Mouse (Mus musculus): ENCODE data around the gene Ssu2. TPM values are rescaled to one million over a fixed set of nuclear protein-coding genes. Genes with fewer than 3 reads are reported as not detected.

Ssu2 gene
- polyA plus RNA-seq, 1 experiment from 2014 or later: not detected

DNA sequence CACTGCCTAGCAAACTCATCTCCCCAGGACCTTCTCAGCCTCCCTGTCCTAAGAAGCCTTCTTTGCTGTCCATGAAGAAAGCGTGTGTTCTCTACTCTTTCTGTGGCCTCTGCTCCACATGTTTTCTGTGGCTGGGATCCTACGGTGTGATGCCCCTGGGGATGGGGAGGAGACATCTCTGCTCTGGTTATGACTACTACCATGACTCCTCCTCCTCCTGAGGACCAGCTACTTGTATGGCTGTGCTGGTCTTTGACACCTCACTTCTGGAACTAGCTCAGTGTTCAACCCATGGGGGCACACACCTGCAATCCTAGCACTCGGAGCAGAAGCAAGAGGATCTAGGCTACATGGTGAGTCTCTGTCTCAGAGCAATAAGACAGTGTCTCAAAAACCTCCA lies 8.5 kb upstream of the Ssu2 start:
- no peak for ATAC-seq

DNA sequence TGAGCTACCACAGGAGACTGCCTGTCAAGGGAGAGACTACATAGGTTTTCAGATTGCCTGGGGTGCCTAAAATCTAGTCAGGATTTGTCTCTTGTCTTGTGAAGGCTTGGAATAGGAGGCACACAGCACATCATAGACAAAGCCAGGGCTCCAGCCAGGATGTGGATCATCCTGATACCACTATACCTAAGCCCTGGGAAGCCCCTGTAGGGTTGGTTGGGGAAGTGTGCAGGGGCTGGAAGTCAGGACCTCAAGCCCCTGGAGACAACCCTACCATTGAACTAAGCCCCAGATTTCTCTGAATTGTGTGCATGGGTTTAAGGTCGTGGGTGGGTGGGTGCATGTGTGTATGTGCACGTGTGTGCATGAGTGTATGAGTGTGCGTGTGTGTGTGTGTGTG lies 562 bp upstream of the Ssu2 start:
- 90% methylated on average over 3 of the region's 3 CpGs for WGBS
- ATAC-seq: no peak
- H3K27me3 ChIP-seq (ENCODE audit: control insufficient read depth, insufficient read depth, low read depth, low read length): no peaks in the 10 kb centered on the region
- H3K9me3 ChIP-seq (replicated peaks; ENCODE audit: control insufficient read depth, low read length, poor library complexity, severe bottlenecking): no peaks in the 10 kb centered on the region
- H3K9ac ChIP-seq (ENCODE audit: low read depth, low read length): no peak overlapping the region
- no peaks in the 10 kb centered on the region for H3K4me1 ChIP-seq (ENCODE audit: control insufficient read depth, insufficient read depth, low read length)
- H3K4me2 ChIP-seq (ENCODE audit: low read length): no peak overlapping the region
- H3K36me3 ChIP-seq (ENCODE audit: control insufficient read depth, insufficient read depth, low read length): no peaks in the 10 kb centered on the region
- H3K4me3 ChIP-seq (ENCODE audit: low read depth, low read length): no peak overlapping the region
- no peak overlapping the region for H3K27ac ChIP-seq (ENCODE audit: low read length)

More for the DNA sequence above, 8.5 kb upstream of the Ssu2 start:
- no peaks in the 10 kb centered on the region for H3K4me1 ChIP-seq (ENCODE audit: control insufficient read depth, insufficient read depth, low read length)
- H3K4me3 ChIP-seq (ENCODE audit: low read depth, low read length): no peak overlapping the region
- no peak overlapping the region for H3K4me2 ChIP-seq (ENCODE audit: low read length)
- no peaks in the 10 kb centered on the region for H3K36me3 ChIP-seq (ENCODE audit: control insufficient read depth, insufficient read depth, low read length)
- WGBS: 99% methylated on average over 3 of the region's 3 CpGs
- H3K9ac ChIP-seq (ENCODE audit: low read depth, low read length): no peak overlapping the region
- no peak overlapping the region for H3K27ac ChIP-seq (ENCODE audit: low read length)
- no peaks in the 10 kb centered on the region for H3K9me3 ChIP-seq (replicated peaks; ENCODE audit: control insufficient read depth, low read length, poor library complexity, severe bottlenecking)
- H3K27me3 ChIP-seq (ENCODE audit: control insufficient read depth, insufficient read depth, low read depth, low read length): no peaks in the 10 kb centered on the region

DNA sequence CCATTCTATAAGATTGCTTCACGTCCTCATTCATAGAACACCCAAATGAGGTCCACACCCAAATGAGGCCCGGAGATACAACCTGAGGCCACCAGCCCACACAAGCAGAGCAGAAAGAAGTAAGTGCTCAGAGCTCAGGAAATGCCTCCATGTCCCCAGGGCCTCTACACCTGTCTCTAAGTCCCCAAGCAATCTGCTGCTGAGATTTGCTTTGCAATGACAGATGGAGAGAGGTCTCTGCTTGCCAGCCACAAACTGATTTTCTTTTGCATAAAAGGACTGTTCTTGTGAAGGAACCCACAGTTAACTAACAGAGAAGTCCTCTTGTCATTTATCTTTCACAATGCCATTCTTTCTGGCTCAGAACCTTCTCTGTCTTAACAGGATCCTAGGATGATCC lies 1.6 kb downstream of the Ssu2 start:
- Histone ChIP-seq H3K9me3 (replicated peaks; ENCODE audit: control insufficient read depth, low read length, poor library complexity, severe bottlenecking) (no peaks in the 10 kb centered on the region), H3K27ac (ENCODE audit: low read length) (no peak overlapping the region), H3K36me3 (ENCODE audit: control insufficient read depth, insufficient read depth, low read length) (no peaks in the 10 kb centered on the region), H3K4me2 (ENCODE audit: low read length) (no peak overlapping the region), H3K9ac (ENCODE audit: low read depth, low read length) (no peak overlapping the region), H3K4me1 (ENCODE audit: control insufficient read depth, insufficient read depth, low read length) (no peaks in the 10 kb centered on the region), H3K4me3 (ENCODE audit: low read depth, low read length) (no peak overlapping the region), H3K27me3 (ENCODE audit: control insufficient read depth, insufficient read depth, low read depth, low read length) (no peaks in the 10 kb centered on the region)
- no peak for ATAC-seq
- WGBS: 82% methylated on average over 2 of the region's 2 CpGs

DNA sequence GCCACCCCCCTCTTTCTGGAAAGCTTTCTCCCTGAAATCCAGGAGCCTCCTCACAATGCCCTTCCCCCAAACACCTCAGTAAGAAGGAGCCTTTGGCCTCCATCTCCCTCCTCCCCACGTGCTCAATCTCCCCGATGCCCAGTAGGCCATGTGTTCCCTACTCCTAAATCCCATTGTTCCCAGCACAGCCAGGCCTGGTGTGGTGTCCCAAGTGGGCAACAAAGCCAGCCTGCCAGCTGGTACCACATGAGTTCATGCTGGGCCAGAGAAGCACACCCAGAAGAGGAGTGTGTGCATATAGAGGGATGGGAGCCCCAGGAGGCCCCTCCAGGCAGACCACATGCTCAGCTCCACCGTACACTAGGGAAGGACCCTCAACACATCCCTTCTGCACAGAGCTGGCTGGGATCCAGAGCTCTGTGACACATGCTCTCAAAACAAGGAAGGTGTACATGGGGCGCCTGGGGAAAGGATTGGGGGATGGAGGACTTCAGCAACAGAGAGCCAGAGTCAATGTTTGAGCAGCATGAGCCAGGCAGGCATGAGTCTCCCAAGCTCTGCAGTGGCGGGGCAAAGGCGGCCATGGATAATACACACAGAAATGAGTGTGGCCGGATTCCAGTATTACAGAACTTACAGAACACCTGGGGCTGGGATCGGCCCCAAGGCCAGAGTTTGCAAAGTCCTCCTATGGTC lies 4.7 kb downstream of the Ssu2 start:
- no peaks in the 10 kb centered on the region for H3K9me3 ChIP-seq (replicated peaks; ENCODE audit: control insufficient read depth, low read length, poor library complexity, severe bottlenecking)
- H3K27me3 ChIP-seq (ENCODE audit: control insufficient read depth, insufficient read depth, low read depth, low read length): no peaks in the 10 kb centered on the region
- no peak overlapping the region for H3K4me2 ChIP-seq (ENCODE audit: low read length)
- H3K4me1 ChIP-seq (ENCODE audit: control insufficient read depth, insufficient read depth, low read length): no peaks in the 10 kb centered on the region
- no peak overlapping the region for H3K27ac ChIP-seq (ENCODE audit: low read length)
- peak; percentile 63; the same call in 1 of the 2 replicates for ATAC-seq
- no peaks in the 10 kb centered on the region for H3K36me3 ChIP-seq (ENCODE audit: control insufficient read depth, insufficient read depth, low read length)
- 70% methylated on average over 8 of the region's 8 CpGs for WGBS
- H3K4me3 ChIP-seq (ENCODE audit: low read depth, low read length): no peak overlapping the region
- H3K9ac ChIP-seq (ENCODE audit: low read depth, low read length): no peak overlapping the region

DNA sequence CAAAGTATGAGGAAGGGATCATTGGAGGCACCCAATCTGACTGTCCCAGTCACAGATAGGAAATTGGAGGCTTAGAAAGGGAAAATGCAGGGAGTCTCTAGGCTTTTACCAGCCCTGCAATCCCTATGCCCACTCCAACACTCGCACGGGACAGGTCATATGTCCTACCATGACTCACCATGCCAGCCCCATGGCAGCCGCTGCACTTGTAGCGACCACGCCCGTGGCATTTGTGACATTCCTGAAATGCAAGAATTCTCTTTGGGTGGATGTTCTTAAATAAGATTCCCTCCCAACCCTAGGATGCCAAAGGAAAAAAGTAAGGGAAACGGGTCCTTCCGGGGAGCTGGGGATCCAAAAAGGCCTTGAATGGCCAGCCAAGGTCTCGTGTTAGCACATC lies 8.8 kb downstream of the Ssu2 start:
- Histone ChIP-seq H3K4me1 (ENCODE audit: control insufficient read depth, insufficient read depth, low read length) (no peaks in the 10 kb centered on the region), H3K27ac (ENCODE audit: low read length) (no peak overlapping the region), H3K4me2 (ENCODE audit: low read length) (no peak overlapping the region), H3K27me3 (ENCODE audit: control insufficient read depth, insufficient read depth, low read depth, low read length) (no peaks in the 10 kb centered on the region), H3K36me3 (ENCODE audit: control insufficient read depth, insufficient read depth, low read length) (no peaks in the 10 kb centered on the region), H3K4me3 (ENCODE audit: low read depth, low read length) (no peak overlapping the region), H3K9me3 (replicated peaks; ENCODE audit: control insufficient read depth, low read length, poor library complexity, severe bottlenecking) (no peaks in the 10 kb centered on the region), H3K9ac (ENCODE audit: low read depth, low read length) (no peak overlapping the region)
- 92% methylated on average over 9 of the region's 9 CpGs for WGBS
- ATAC-seq: no peak

DNA sequence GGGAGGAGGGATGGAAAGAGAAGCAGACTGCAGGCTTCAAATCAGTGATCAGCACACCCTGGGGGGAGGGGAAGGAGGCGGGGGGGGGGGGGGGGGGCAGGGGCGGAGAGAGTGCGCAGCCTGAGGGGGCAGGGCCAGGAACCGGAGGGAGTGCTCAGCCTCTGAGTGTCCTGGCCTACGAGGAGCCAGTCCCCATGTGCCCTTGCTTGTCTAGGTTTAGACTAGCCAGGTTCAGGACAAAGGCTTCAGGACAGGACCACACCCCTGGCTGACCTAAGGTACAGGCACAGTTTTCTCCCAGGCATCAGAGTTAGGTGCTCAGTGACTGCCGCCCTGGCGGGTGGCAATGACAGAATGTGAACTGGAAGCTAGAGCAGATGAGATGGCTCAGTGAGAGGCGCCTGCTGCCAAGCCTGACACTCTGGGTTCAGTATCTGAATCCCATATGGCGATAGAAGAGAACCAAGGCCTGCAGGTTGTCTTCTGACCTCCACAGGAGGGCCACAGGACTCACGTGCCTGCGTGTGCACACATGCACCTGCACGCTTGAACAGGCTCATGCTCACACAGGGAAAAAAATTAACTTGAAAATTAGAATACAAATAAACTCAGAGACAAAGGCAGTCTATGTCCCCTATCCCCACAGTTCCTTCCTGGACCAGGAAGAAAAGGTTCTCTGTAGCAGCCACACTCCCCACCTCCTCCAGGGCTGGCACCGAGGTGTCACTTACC lies 12.0 kb downstream of the Ssu2 start:
- Histone ChIP-seq H3K4me1 (ENCODE audit: control insufficient read depth, insufficient read depth, low read length) (no peaks in the 10 kb centered on the region), H3K4me3 (ENCODE audit: low read depth, low read length) (no peak overlapping the region), H3K27ac (ENCODE audit: low read length) (no peak overlapping the region), H3K36me3 (ENCODE audit: control insufficient read depth, insufficient read depth, low read length) (no peaks in the 10 kb centered on the region), H3K9me3 (replicated peaks; ENCODE audit: control insufficient read depth, low read length, poor library complexity, severe bottlenecking) (no peaks in the 10 kb centered on the region), H3K9ac (ENCODE audit: low read depth, low read length) (no peak overlapping the region), H3K4me2 (ENCODE audit: low read length) (no peak overlapping the region), H3K27me3 (ENCODE audit: control insufficient read depth, insufficient read depth, low read depth, low read length) (no peaks in the 10 kb centered on the region)
- no peak for ATAC-seq
- WGBS: 64% methylated on average over 11 of the region's 13 CpGs

DNA sequence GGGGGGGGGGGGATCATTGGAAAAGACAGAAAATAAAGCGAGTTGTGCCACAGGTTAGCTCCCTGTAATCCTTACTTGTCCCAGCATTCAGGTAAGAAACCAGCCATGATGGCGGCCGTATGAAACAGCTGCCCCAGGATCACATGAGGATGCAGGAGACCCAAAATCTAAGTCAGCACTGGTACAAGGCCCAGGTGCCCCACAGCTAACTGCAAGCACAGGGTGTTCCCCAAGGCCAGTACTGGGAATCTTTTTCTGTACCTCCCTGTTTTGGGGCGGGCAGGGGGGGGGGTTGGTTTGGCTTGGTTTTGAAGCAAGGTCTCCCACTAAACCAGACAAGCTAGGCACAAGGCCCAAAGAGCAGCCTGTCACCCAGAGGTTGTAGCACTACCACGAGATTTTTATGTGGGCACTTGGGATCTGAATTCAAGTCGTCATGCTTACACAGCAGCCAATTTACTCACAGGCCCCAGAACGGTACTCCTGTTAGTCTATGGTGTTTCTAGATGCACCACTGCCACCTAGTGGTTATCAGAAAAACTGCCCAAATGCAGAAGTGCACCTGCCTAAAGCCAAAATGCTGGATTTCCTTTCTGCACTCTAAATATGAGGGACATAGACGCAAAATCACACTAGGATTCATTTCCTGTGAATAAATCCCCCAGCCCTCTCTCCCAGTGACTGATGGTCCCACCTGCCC lies 13.8 kb downstream of the Ssu2 start:
- H3K36me3 ChIP-seq (ENCODE audit: control insufficient read depth, insufficient read depth, low read length): no peaks in the 10 kb centered on the region
- no peaks in the 10 kb centered on the region for H3K27me3 ChIP-seq (ENCODE audit: control insufficient read depth, insufficient read depth, low read depth, low read length)
- H3K9ac ChIP-seq (ENCODE audit: low read depth, low read length): no peak overlapping the region
- no peak overlapping the region for H3K4me2 ChIP-seq (ENCODE audit: low read length)
- no peak overlapping the region for H3K4me3 ChIP-seq (ENCODE audit: low read depth, low read length)
- H3K4me1 ChIP-seq (ENCODE audit: control insufficient read depth, insufficient read depth, low read length): no peaks in the 10 kb centered on the region
- whole genome bisulfite sequencing: 44% methylated on average over 8 of the region's 8 CpGs
- ATAC-seq: peak; percentile 71; the same call in 1 of the 2 replicates
- no peaks in the 10 kb centered on the region for H3K9me3 ChIP-seq (replicated peaks; ENCODE audit: control insufficient read depth, low read length, poor library complexity, severe bottlenecking)
- no peak overlapping the region for H3K27ac ChIP-seq (ENCODE audit: low read length)

DNA sequence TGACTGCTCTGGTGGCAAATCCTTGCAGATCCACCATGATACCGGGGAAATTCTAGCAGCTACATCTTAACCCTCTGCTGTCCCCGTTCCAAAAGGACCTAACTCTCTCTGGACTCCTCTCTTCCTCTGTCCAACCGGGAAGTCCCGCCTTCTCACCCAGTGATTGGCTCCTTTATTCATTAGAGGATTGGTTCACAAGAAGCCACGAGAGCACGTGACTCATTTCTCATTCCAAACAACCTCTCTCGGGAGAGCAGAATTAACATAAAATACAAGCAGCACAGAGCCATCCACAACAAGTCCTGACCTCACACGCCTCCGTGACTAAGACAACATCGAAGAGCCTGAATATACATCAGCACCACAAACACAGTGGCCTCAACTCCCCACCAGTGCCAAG lies 22.5 kb downstream of the Ssu2 start:
- no peak for ATAC-seq
- Histone ChIP-seq H3K36me3 (ENCODE audit: control insufficient read depth, insufficient read depth, low read length) (no peaks in the 10 kb centered on the region), H3K4me2 (ENCODE audit: low read length) (no peak overlapping the region), H3K27ac (ENCODE audit: low read length) (no peak overlapping the region), H3K27me3 (ENCODE audit: control insufficient read depth, insufficient read depth, low read depth, low read length) (no peaks in the 10 kb centered on the region), H3K9ac (ENCODE audit: low read depth, low read length) (no peak overlapping the region), H3K4me3 (ENCODE audit: low read depth, low read length) (no peak overlapping the region), H3K9me3 (replicated peaks; ENCODE audit: control insufficient read depth, low read length, poor library complexity, severe bottlenecking) (no peaks in the 10 kb centered on the region), H3K4me1 (ENCODE audit: control insufficient read depth, insufficient read depth, low read length) (no peaks in the 10 kb centered on the region)
- WGBS: 82% methylated on average over 10 of the region's 10 CpGs

DNA sequence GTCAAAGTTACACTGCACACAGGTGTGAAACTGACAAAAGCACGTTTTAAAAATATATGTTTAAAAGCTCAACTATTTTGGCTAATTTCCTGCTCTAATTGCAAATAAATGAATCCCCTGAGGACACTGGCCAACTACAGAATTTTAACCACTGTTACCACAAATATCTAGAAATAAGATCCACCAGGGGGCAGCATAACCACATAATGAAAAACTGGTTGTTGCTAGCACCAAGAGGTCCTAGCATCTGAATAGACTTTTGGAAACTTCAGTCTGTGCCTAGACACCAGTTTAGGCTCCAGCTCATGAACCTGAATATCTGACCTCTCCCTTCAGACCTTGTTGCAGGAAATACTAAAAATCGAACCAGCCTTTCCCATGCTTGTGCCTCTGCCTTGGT lies 23.2 kb downstream of the Ssu2 start:
- H3K9me3 ChIP-seq (replicated peaks; ENCODE audit: control insufficient read depth, low read length, poor library complexity, severe bottlenecking): no peaks in the 10 kb centered on the region
- no peak overlapping the region for H3K4me3 ChIP-seq (ENCODE audit: low read depth, low read length)
- ATAC-seq: no peak
- no peak overlapping the region for H3K9ac ChIP-seq (ENCODE audit: low read depth, low read length)
- no peaks in the 10 kb centered on the region for H3K4me1 ChIP-seq (ENCODE audit: control insufficient read depth, insufficient read depth, low read length)
- WGBS: 48% methylated on average over 2 of the region's 2 CpGs
- no peak overlapping the region for H3K4me2 ChIP-seq (ENCODE audit: low read length)
- no peaks in the 10 kb centered on the region for H3K27me3 ChIP-seq (ENCODE audit: control insufficient read depth, insufficient read depth, low read depth, low read length)
- no peak overlapping the region for H3K27ac ChIP-seq (ENCODE audit: low read length)
- H3K36me3 ChIP-seq (ENCODE audit: control insufficient read depth, insufficient read depth, low read length): no peaks in the 10 kb centered on the region
